Mouse (Mus musculus): ENCODE results near the gene Nrp2. TPM values are rescaled to one million over a fixed set of nuclear protein-coding genes. Genes with fewer than 3 reads are reported as not detected.
A peak's percentile ranks its signal among the peaks of the same experiment; 100 is the strongest.

The Nrp2 gene
- total and polyA plus RNA-seq, 2 experiments from 2014 or later = 17.4 to 48.7 TPM

DNA sequence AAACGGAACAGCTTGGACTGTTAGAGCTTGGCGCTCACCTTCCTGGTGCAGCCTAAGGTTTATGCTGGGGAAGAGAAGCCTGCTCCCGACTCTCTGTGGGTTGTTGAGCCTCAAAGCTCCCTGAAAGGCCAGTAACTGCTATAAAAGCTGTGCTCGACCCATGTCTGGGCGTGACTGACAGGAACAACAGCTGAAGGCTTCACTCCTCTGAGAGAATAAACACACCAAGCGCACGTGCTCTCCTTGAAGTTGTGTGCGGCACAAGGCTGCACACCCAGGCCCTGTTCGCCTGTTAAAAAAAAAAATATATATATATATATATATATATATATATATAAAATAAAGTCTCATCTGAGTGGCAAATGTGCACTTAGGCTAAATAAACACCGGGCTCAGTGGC lies 84.5 kb downstream of the Nrp2 start:
- 82% methylated on average over 10 of the region's 10 CpGs for WGBS
- TF ChIP-seq CTCF (IDR thresholded peaks at IDR 0.05; ENCODE audit: low read depth) = no peak
- no peak overlapping the region for H3K4me2 ChIP-seq (ENCODE audit: low read depth, low read length)
- H3K9ac ChIP-seq (replicated peaks; ENCODE audit: low read length) = no peak overlapping the region
- no peak overlapping the region for H3K4me3 ChIP-seq (ENCODE audit: low read length)
- H3K27ac ChIP-seq = no peak overlapping the region
- DNase-seq (ENCODE audit: low spot score) (no peak), ATAC-seq (no peak)
- no peaks in the 10 kb centered on the region for H3K27me3 ChIP-seq (ENCODE audit: insufficient read depth, low read length)
- no peaks in the 10 kb centered on the region for H3K36me3 ChIP-seq (ENCODE audit: insufficient read depth, low read length)
- H3K4me1 ChIP-seq (ENCODE audit: insufficient read depth, low read length) = peaks cover 14% of the 10 kb centered on the region
- H3K9me3 ChIP-seq (ENCODE audit: low read length) = no peaks in the 10 kb centered on the region

DNA sequence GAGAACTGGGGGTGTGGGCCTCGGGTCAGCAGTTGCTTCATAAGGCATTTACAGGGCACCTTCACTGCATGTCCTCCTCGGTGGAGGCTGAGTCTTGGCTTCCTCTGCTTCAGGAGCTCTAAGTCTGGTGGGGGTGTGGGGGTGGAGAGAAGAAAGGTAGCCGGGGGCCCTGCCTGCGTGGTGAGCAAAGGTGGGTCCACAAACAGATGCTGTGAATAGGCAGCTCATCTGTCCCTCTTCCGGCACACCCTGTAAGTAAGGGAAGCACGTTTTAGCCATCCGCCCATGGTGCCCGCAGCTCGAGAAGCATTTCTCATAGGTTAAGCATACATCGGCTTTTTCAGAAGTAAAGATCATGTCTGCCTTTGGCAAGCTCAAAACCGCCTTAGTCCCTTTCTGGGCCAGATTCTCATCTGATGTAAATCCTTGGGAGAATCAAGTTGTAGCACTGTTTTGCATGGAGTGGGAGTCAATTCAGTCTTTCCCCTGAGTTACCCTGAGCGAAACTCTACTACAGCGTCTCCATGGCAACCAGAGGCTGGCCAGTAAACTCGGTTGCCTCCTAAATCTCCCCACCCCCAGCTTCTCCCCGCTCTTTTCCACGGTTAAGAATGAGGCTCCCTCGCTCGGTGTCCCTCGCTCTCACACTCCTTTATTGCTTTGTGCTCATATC lies 91.3 kb downstream of the Nrp2 start:
- no peak for TF ChIP-seq CTCF (IDR thresholded peaks at IDR 0.05; ENCODE audit: low read depth)
- no peaks in the 10 kb centered on the region for H3K36me3 ChIP-seq (ENCODE audit: insufficient read depth, low read length)
- no peak overlapping the region for H3K4me3 ChIP-seq (ENCODE audit: low read length)
- ATAC-seq (peak; percentile 83), DNase-seq (ENCODE audit: low spot score) (peak; percentile 90)
- H3K9me3 ChIP-seq (ENCODE audit: low read length) = no peaks in the 10 kb centered on the region
- peak overlapping the region; percentile 36 for H3K4me2 ChIP-seq (ENCODE audit: low read depth, low read length)
- H3K4me1 ChIP-seq (ENCODE audit: insufficient read depth, low read length) = peaks cover 16% of the 10 kb centered on the region; the same call in 1 of the 2 replicates
- 17% methylated on average over 19 of the region's 19 CpGs for WGBS
- H3K27me3 ChIP-seq (ENCODE audit: insufficient read depth, low read length) = no peaks in the 10 kb centered on the region
- no peak overlapping the region for H3K9ac ChIP-seq (replicated peaks; ENCODE audit: low read length)
- peak overlapping the region; percentile 48 for H3K27ac ChIP-seq

DNA sequence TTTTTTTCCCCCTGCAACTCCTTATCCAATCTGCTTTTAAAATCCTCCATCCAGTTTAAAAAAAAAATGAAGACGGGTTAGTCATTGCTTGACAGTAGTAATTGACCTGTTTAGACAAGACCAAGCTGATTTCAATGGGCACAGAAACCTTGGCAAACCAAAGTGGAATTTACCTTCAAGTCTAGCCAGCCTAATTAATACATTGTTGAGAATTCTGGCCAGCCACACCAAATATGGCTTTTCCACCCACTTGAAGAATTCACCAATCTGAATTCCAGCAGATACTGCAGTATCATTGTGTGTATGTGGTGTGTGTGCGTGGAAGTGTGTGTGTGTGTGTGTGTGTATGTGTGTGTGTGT lies 91.8 kb downstream of the Nrp2 start:
- Histone ChIP-seq H3K9me3 (ENCODE audit: low read length) (no peaks in the 10 kb centered on the region), H3K36me3 (ENCODE audit: insufficient read depth, low read length) (no peaks in the 10 kb centered on the region), H3K4me2 (ENCODE audit: low read depth, low read length) (peak overlapping the region; percentile 36), H3K27ac (peak overlapping the region; percentile 46; the same call in 1 of the 2 replicates), H3K9ac (replicated peaks; ENCODE audit: low read length) (no peak overlapping the region), H3K4me3 (ENCODE audit: low read length) (no peak overlapping the region), H3K27me3 (ENCODE audit: insufficient read depth, low read length) (no peaks in the 10 kb centered on the region), H3K4me1 (ENCODE audit: insufficient read depth, low read length) (peaks cover 16% of the 10 kb centered on the region; the same call in 1 of the 2 replicates)
- WGBS = 37% methylated on average over 2 of the region's 2 CpGs
- no peak for TF ChIP-seq CTCF (IDR thresholded peaks at IDR 0.05; ENCODE audit: low read depth)
- DNase-seq (ENCODE audit: low spot score) (peak; percentile 41), ATAC-seq (peak; percentile 21; the same call in 1 of the 2 replicates)

DNA sequence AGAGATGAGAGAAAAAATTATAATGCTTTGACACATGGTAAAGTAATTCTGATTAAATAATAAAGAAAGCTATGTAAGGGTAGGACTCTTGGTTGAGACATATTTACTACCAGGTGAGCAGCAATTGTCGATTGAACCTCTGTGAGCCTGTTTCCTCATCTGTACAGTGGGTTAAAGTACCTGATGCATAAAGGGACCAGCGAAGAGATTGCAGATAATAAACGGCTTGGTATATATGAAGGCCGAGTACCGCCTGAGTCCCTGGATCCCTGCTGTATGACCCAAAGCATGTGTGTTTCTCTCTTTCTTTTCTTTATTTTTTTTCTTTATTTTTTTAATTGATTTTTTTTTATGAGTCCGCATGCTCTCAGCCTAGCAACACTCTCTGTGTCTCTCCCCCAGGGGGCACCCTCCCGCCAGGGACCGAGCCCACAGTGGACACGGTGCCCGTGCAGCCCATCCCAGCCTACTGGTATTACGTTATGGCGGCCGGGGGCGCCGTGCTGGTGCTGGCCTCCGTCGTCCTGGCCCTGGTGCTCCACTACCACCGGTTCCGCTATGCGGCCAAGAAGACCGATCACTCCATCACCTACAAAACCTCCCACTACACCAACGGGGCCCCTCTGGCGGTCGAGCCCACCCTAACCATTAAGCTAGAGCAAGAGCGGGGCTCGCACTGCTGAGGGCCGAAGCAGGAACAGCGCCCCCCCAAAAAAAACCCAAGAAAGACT lies 92.4 kb downstream of the Nrp2 start:
- Histone ChIP-seq H3K4me3 (ENCODE audit: low read length) (peak overlapping the region; percentile 17), H3K27me3 (ENCODE audit: insufficient read depth, low read length) (no peaks in the 10 kb centered on the region), H3K9me3 (ENCODE audit: low read length) (no peaks in the 10 kb centered on the region), H3K4me1 (ENCODE audit: insufficient read depth, low read length) (peaks cover 16% of the 10 kb centered on the region; the same call in 1 of the 2 replicates), H3K4me2 (ENCODE audit: low read depth, low read length) (peak overlapping the region; percentile 50), H3K27ac (no peak overlapping the region), H3K9ac (replicated peaks; ENCODE audit: low read length) (no peak overlapping the region), H3K36me3 (ENCODE audit: insufficient read depth, low read length) (no peaks in the 10 kb centered on the region)
- DNase-seq (ENCODE audit: low spot score) (peak; percentile 61), ATAC-seq (peak; percentile 72)
- 22% methylated on average over 28 of the region's 28 CpGs for WGBS
- TF ChIP-seq CTCF (IDR thresholded peaks at IDR 0.05; ENCODE audit: low read depth) = peak; percentile 53

DNA sequence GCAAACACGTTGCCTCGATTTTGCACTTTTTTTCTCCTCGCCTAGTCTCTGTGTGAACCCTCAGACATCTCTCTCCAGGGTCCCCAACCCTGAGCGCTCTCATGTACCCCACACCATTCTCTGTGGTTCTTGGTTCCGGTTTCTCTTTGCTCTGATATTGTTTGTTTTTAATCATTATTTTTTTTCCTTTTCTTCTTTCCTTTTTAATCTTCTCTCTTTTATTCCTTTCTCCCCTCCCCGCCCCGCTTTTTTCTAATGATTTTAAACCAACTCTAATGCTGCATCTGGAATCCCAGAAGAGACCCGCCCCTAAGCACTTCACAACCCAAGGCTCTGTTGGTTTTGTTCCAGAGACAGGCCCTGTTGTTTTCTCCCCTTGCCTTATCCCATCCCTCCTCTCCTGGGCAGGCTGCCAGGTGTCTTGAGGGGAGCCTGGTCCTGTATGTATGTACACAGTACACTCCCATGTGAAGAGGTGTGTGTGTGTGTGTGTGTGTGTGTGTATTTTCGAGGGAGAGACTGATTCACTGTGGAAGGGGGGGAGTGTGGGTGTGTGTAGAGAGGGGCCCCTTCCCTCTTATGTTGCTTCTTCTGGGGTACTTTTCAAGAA lies 93.1 kb downstream of the Nrp2 start:
- 42% methylated on average over 9 of the region's 9 CpGs for WGBS
- H3K9ac ChIP-seq (replicated peaks; ENCODE audit: low read length) = no peak overlapping the region
- peaks cover 16% of the 10 kb centered on the region; the same call in 1 of the 2 replicates for H3K4me1 ChIP-seq (ENCODE audit: insufficient read depth, low read length)
- no peaks in the 10 kb centered on the region for H3K27me3 ChIP-seq (ENCODE audit: insufficient read depth, low read length)
- ATAC-seq (peak; percentile 42; the same call in 1 of the 2 replicates), DNase-seq (ENCODE audit: low spot score) (peak; percentile 51)
- no peak for TF ChIP-seq CTCF (IDR thresholded peaks at IDR 0.05; ENCODE audit: low read depth)
- H3K27ac ChIP-seq = no peak overlapping the region
- H3K36me3 ChIP-seq (ENCODE audit: insufficient read depth, low read length) = no peaks in the 10 kb centered on the region
- peak overlapping the region; percentile 50 for H3K4me2 ChIP-seq (ENCODE audit: low read depth, low read length)
- H3K9me3 ChIP-seq (ENCODE audit: low read length) = no peaks in the 10 kb centered on the region
- H3K4me3 ChIP-seq (ENCODE audit: low read length) = peak overlapping the region; percentile 17

DNA sequence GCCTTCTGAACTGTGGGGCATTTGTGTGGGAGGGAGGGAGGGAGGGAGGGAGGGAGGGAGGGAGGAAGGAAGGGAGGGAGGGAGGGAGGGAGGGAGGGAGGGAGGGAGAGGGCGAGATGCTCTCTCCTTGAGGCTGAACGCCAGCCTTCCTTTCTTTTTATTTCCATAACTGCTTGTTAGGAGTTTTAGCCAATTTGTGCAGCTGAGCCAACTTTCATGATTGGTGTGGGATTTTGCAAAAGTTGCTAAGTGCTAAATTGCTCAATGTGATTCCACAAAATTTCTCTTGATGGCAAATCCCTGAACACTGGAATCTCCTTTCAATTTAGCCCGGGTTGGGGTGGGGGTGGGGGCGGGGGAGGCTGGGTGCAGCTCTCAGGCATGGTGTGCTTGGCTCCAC lies 96.3 kb downstream of the Nrp2 start:
- Histone ChIP-seq H3K4me3 (ENCODE audit: low read length) (no peak overlapping the region), H3K9me3 (ENCODE audit: low read length) (no peaks in the 10 kb centered on the region), H3K4me1 (ENCODE audit: insufficient read depth, low read length) (peaks cover 12% of the 10 kb centered on the region; the same call in 1 of the 2 replicates), H3K4me2 (ENCODE audit: low read depth, low read length) (no peak overlapping the region), H3K27me3 (ENCODE audit: insufficient read depth, low read length) (no peaks in the 10 kb centered on the region), H3K36me3 (ENCODE audit: insufficient read depth, low read length) (no peaks in the 10 kb centered on the region), H3K27ac (no peak overlapping the region), H3K9ac (replicated peaks; ENCODE audit: low read length) (no peak overlapping the region)
- TF ChIP-seq CTCF (IDR thresholded peaks at IDR 0.05; ENCODE audit: low read depth) = no peak
- no peak for DNase-seq (ENCODE audit: low spot score)
- WGBS = 55% methylated on average over 4 of the region's 4 CpGs
- ATAC-seq = no peak
